Mouse (Mus musculus) layer of hippocampus, adult 9-11 months (tissue): ENCODE results near the gene Fam168b.

ENCODE experiments used
- DNase-seq: peaks from one replicate; pipeline ENCODE4 v3.0.0; 2022

The Fam168b gene

GRCm38 (mm10) chr1:34842887-34843618 is at the start of gene Fam168b:
TSS of gene Fam168b (minus strand) at chr1:34843065.
- peak; percentile 90 for DNase-seq

- no peak for DNase-seq
Measured at GRCm38 (mm10) chr1:34892466-34892865, 49.6 kb upstream of the Fam168b start.

DNA sequence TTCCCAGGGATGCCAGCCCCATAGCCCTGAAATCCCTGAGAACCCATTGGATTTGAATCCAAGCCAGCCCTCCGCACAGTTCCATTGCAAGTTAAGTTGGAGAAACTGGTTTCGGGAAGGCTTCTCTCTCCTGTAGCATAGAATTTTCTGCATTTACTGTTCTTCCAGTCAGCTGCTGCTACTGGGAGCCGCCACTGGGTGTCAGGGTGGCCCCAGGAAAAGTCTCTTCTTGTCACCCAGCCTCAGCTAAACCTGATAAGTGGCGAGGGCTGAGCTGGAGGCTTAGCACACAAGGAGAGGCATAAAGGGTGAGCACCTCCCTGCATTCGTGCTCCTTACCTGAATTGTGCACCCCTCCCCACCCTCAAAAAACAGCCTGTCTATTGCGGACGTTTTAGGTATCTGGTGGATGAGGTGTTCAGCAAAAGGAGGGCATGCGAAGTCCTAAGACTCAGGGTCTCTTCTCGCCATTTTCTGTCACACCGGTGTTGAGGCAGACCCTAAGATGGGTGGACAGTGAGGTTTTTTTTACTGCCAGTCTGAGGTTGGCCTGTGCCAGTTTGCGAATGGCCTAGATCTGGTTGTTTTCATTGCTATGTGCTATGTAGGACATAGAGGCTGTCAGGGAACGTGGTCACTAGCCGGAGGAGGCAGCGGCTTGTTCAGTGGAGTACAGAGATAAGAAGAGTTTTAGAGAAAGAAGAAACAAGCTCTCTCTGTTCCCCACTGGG is 48.9 kb upstream of the Fam168b start:
- peak; percentile 44 for DNase-seq

GRCm38 (mm10) chr1:34883776-34884175 is 40.9 kb upstream of the Fam168b start:
- no peak for DNase-seq

DNA sequence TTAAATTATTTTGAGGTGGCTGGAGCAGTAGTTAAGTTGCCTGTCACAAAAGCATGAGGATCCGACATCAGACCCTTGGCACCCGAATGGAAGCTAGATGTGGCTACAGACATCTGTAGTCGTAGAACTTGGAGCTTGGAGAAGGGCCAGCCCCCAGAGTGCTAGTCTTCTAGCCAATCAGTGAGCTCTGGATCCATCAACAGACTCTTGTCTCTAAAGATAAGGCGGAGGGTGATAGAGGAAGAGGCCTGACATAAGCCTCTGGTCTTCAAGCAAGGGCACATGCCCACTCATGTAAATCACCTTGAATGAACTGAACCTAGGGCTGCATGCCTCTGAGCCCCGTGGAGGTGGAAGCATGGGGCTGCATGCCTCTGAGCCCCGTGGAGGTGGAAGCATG is 36.7 kb upstream of the Fam168b start:
- no peak for DNase-seq

DNA sequence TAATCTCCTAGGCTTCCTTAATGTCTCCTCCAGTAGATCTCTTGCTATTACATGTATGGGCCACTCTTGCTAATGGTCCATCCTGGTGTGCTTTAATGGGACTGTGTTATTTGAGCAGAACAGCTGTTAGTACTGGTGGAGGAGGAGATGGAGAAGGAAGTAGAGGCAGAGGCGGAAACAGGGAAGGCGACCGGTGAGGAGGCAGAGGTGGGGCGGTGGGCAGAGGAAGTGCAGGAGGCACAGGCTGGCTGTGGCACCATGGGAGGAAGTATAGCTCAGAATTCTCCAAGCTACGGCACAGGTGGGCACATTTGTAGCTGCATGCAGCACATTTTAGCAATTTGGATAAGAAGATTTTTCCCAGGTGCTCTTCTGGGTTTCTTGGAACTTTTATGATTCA is 30.7 kb upstream of the Fam168b start:
- DNase-seq, result no peak

DNA sequence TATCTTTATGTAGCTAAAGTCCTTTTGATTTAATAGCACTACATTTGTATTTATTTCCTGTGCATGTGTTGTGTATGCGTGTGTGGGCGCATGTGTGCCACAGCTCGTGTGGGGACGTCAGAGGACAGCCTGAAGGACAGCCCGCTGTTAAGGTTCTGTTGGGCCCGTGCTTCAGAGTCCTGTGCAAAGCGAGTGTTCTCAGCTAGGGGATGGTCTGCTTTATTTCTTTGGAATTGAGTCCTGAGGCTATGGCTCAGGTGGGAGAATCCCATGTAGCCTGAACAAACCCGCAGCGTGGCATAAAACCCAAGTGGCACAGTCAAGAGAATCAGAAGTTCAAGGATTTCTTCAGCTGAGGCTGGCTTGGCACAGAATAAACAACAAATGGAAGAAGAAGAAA is 28.3 kb upstream of the Fam168b start:
- DNase-seq, result no peak

DNA sequence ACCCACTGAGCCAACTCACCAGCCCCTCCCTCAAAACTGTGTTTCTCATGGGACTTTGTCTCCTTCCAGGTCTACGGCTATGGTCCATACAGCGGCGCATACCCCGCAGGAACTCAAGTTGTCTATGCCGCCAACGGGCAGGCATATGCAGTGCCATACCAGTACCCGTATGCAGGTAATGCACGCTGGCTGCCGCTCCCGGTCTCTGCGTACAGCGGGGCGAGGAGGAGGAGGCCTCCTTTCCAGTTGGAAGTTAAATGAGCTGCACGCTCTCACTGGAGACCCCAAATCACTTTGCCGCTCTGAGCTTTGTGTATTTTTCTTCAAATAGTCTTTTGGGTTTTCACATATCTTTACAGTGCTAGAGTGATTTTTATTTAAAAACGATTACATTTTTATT is 26.4 kb upstream of the Fam168b start:
- no peak for DNase-seq

- DNase-seq, result no peak
Measured at GRCm38 (mm10) chr1:34868391-34868790, 25.5 kb upstream of the Fam168b start.

GRCm38 (mm10) chr1:34867574-34867955 is 24.7 kb upstream of the Fam168b start:
- no peak for DNase-seq

DNA sequence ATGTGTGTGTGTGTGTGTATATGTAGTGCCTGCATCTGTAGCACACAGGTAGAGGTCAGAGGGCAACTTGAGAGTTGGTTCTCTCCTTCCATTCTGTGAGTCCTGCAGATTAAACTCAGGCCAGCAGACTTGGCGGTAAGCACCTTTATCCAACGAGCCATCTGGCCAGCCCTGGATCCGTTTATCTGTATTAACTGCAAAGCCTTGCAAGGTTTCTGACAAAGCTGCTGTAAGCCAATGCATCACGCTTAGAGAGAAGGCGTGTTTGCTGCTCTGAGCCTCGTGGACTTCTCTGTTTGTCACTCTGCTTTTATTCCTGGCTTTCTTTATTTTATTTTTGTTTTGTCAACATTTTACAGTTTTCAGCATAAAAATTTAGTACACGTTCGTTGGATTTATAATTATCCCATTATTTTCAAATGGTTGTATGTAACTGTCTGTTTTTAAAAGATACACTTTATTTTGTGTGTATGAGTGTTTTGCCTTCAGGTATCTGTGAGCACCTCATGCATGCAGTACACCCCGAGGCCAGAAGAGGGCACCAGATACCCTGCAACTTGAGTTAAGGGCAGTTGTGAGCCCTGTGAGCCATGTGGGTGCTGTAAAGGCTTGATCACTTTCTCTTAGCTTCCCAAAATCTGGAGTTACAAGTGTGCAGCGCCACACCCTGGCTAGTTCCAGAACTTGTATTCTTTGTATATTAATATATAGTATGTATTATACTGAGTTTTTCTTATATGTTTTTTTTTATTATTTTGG is 24.1 kb upstream of the Fam168b start:
- peak; percentile 88 for DNase-seq

DNA sequence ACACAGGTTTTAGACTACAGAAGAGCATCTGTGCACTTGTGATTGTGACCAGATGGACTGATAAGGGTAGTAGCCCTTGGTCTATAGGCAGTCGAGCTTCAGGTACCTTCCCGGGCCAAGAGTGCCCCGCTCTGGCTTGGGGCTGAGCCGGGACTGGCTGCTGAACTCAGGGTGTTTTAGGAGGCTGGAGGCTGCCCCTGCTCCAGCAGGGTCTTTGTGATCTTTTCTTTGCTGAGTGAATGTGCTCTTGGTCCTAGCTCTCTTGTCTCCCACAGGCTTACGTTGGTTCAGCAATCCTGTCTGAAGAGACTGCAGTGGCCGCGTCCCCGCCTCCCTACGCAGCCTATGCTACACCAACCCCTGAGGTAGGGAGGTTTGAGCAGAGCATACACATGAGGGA is 23.0 kb upstream of the Fam168b start:
- DNase-seq, result no peak

- DNase-seq, result no peak
Measured at GRCm38 (mm10) chr1:34864243-34864642, 21.4 kb upstream of the Fam168b start.

- DNase-seq, result peak; percentile 60
Measured at GRCm38 (mm10) chr1:34863323-34863722, 20.5 kb upstream of the Fam168b start.

GRCm38 (mm10) chr1:34862877-34863276 is 20.0 kb upstream of the Fam168b start:
- DNase-seq, result no peak

- DNase-seq, result no peak
Measured at GRCm38 (mm10) chr1:34860205-34860604, 17.3 kb upstream of the Fam168b start.

DNA sequence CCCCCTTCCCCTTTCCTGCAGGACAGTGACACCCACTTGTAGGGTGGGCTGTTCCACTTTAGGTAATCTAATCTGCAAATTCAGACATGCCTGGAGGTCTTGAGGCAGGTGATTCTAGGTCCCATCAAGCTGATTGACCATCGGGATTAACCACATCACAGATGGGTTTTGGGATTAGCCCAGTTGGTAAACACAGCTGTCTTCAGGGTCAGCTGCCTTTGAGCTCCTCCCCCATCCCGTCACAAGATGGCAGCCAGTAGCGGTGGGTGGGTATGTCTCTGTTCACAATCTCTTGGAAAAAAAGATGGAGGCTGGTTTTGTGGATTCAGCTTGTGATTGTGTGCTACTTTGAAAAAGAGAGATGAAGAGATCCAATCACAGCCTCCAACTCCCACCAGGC is 16.9 kb upstream of the Fam168b start:
- DNase-seq, result no peak

DNA sequence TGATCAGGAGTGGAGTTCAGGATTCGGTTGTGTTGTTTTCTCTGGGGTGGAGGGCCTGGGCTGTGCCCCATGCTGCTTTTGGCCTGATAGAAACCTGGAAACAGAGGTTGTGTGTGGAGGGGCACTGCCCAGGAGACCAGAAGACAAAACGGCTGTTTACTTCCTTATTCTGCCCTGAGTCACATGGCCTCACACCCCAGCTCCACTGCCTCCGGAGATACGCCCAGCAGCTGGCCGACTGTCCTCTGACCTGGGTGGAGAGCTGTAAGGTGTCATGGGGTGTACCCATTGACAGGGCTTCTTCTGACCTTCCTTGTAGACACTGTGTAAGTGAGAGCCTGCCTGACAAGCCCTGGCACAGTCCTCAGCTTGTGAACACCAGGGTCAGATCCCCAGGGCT is 15.8 kb upstream of the Fam168b start:
- DNase-seq, result no peak

GRCm38 (mm10) chr1:34855056-34855739 is 12.3 kb upstream of the Fam168b start:
- no peak for DNase-seq

GRCm38 (mm10) chr1:34853786-34854185 is 10.9 kb upstream of the Fam168b start:
- DNase-seq, result no peak

GRCm38 (mm10) chr1:34852116-34852878 is 9.4 kb upstream of the Fam168b start:
- no peak for DNase-seq

DNA sequence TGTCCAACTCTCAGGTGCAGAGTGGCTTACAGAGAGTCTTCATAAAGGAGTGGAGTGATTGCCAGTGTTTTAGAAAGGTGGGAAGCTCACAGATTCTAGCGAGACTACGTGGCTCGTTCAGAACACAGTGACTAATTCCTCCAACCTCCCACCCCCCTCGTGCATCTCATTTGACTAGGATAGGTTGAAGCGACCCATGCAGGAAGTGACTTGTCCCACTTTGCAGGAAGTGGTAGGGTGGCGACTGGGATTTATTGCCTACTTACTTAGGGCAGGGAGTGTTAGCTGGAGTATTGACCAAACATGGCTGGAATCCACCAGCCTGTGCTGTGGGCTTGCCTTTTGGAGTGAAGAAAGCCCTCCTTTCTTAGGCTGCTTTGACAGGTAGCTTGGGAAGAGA is 8.7 kb upstream of the Fam168b start:
- DNase-seq, result no peak
